Mouse (Mus musculus) urinary bladder, postnatal 10 days (tissue): ENCODE results near the gene Pla2g4a.
"Not testable (repeated sequence)": the region's sequence is repeated elsewhere in the genome, so short reads cannot be mapped to it uniquely, and the experiment has no call there.

ENCODE experiments used
- DNase-seq: peaks from one replicate; pipeline ENCODE4 v3.0.0; 2022; ENCODE audit warnings: low spot score

Pla2g4a gene

DNA sequence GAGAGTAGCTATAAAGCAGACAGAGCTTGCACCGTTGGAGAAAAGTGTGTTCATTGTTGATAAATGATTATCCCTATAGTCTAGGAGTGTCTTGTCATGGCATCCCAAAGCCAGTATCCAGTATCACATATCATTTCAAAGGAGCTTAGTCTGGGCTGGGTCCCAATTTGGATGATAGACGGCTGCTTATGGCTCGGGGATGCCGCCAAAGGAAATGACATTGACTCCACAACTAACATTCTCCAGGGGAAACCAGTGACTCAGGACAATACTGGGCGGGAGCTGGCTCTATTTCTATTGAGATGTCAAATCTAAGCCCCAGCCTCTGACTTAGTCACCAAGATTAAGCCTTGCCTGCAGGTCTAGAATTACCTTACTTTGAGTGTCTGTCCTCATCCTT is 31.9 kb downstream of the Pla2g4a start:
- DNase-seq = no peak

DNA sequence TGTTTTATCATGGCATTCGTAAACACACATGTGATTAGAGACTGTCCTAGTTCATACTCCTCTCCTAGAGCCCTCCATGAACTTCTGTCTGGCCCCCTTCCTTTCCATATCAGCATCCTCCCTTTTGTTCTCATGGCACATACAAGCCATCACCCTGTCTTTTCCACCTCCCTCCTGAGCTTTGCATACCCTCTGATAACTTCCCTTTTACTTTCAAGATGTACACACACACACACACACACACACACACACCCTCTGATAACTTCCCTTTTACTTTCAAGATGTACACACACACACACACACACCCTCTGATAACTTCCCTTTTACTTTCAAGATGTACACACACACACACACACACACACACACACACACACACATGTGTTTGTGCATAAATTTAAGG is 37.4 kb downstream of the Pla2g4a start:
- not testable (repeated sequence) for DNase-seq

DNA sequence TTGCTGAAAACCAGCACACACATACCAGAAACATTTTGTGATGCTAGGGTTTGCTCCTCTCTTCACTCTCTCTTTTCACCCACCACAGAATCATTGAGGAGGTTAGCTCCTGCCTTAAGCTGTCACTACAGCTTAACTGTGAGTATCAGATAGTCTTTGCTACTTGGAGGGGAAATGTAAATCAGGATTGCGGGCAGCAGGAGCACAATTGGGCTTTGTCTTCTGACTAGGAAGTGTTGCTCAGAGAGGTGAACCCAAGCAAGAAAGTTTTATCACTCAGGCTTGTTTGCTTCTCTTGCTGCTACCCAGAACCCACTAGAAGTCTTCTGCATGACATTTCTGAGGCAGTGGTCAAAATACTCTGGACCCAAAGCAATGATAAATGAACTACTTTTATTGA is 38.9 kb downstream of the Pla2g4a start:
- no peak for DNase-seq

DNA sequence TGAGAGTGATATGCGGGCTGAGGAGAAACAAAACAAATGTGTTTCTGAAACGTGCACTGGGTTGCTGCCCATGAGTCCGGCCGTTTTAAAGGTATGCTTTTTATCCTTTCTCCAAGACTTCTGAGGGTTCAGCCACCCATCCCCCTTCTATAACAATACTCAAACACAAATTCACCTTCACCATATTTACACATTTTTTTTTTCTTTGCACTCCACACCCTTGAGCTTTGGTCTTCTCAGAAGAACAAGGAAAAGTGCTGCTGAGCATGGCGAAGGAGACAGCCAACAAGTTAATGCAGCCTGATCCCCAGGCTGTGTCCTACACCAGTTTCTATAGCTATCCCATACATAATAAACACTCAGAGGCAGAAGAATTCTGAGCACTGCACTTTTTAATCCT is 39.8 kb downstream of the Pla2g4a start:
- DNase-seq = no peak

DNA sequence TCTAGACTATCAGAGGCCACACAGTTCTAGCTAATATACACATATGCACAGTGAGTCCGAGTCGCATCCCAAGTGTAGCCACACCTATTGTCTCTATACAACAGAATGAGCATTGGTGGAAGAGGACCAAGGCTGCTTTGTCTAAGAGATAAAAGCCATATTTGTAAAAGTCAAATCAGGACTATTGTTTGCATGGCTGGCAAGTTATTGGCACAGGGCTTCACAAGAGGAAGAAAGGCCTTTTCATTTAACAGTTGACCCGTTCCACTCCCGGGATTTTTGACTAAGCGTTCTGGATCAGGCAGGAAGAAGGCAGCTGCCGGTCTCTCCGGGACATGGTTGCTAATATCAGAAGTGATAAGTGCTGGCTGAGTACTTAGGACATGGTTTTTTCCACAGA is 41.8 kb downstream of the Pla2g4a start:
- no peak for DNase-seq

DNA sequence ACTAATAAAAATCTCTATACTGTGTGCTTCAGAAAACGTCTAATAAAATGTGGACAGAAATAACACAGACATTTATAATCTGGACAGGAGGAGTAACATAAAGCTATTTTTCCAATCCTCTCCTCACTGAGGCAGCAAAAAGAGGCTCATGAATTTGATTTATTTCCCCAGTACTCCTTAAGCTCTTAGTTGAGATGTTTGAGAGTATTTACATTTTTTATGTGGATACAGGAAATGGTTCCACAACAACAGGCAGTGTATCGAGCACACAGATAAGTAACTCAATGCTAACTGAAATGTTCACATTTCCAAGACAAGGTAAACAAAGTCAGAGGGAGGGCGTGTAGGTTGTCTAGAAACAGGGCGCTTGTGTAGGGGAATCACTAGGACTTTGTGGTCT is 48.1 kb downstream of the Pla2g4a start:
- no peak for DNase-seq

DNA sequence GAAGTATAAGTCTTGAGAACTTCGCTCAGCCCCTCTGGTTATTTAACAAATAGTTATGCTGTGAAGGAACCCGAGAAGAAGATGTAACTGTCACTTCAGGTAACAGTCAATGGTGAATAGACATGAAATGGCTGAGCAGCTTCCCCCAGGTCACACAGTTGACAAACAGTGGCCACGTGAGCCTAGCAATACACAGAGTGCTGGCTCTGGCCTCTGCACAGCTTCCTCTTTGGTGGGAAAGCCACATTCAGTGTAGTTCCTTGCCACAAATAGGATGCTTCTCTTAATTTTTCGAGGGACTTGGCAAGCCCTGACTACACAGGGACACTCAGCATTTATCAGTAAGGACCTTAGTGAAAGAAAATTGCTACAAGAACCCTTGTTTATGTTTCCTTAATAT is 50.0 kb downstream of the Pla2g4a start:
- no peak for DNase-seq

DNA sequence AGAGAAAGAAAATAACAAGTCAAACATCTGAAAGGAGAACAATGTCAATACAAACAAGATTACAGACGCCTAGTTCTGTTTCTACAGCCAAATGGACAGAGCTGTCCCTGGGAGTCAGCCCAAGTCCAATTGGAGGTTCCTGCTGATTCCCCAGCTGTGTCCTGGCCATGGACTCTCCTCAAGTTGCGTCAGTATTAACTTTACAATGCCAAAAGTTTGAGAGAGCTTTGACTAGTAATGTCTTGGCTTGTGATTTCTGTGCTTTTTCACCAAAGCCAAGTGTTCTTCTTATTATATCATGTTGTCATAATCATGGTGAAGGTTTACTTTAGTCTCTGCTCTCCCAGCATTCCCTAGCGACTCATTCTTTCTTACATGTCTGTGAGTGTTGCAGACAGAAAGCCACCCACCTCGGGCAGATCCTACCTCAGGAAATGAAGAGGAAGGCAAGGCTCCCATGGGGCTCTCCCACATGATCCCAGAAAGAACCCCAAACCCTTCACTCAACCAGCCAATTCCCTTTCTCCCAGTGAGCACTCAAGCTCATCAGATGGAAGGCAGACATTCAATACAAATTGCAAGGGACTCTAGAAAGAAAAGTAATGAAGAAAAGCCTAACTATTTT is 63.0 kb downstream of the Pla2g4a start:
- DNase-seq = no peak

DNA sequence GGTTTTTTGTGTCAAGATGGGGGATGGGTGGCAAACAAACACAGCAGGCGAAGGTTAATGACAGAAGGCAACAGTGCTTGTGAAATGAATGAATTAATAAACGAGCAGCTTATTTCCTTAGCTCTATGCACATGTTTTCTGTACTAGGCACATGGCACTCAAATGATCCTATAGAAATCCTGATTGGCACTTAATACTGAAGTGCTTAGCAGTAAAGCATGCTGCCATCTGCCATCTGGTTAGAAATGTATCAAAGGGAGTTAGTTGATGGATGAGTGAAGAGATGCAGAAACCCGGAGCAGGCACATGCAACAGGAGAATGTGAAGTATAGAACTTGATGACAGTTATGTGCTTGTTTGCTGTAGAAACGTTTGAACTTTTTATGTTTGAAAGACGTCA is 64.5 kb downstream of the Pla2g4a start:
- DNase-seq = no peak

DNA sequence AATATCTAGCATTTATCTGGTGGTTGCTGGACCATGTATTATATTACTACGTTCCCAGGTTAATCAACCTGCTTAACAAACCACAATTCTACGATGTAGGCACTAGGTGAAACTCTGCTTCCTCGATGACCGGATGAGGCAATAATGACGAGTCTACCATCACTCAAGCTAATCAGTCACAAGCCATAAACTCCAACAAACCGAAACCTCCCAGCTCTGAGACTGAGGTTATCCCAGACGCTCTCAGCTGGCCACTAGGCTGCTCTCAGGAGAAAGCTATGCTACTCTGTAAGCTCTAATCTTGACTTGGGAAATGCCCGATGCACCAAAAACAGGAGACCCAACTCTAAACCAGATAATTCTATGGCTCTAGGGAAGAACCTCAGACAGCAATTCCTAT is 66.2 kb downstream of the Pla2g4a start:
- no peak for DNase-seq

DNA sequence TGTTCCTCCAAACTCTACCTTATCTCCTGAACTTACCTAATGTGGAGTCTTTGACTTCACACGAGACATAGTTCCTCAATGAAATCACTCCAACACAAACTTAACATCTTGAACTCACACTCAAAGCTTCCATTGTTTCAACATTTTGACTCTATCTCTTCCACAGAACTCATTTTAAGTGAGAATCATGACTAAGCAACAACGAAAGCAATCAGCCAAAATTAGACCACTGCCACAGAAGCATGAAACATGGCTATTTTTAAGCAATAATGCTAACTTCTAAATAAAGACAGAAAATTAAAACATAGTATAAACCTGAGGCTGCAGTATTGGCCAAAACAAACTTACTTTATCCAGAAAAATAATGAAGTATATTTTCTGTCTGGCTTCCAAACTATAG is 67.2 kb downstream of the Pla2g4a start:
- no peak for DNase-seq

DNA sequence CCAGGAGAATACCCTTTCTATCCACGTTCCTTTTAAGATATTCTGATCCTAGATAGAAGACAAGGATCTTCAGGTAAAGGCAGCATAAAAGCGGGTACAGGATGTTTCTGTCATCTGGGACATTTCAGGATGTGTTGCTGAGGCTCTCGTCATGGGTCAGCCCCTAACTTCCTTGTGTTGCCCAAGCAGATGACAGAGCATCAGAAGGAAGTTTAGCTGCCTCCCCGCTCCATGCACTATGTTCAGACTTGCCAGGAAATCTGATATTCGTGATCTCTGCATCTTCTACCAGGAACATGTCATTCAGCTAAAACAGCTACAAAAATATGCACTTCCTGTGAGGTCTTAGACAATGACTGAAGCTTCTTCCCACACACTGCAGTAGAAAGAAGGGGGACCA is 70.0 kb downstream of the Pla2g4a start:
- no peak for DNase-seq

DNA sequence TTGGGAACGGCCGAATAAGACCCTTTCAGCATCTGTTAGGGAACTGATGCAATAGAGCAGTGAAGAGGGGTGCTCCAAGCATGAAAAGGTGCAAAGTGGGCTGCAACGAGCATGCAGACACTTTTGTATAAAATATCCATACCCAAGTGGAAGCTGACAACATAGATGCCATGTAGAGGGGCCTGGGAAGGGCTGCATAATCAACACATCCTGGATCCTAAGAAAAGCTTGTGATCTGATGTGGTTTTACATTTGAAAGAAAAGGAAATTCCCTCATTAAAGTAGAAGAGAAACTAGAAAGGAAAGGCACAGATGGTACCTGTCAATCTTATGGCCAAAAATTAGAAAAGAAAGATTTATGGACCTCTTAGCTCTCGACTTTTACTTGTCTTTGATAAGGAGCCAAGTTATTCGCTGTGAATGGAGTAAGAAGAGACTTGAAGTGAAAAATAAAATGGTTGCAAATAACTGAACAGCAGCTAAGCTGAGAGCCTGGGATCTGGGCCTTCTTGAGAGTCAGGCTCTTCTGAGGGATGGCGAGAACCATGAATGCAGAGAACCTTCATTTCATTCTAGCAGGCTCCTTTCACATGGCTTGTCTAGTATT is 78.6 kb downstream of the Pla2g4a start:
- DNase-seq = no peak

DNA sequence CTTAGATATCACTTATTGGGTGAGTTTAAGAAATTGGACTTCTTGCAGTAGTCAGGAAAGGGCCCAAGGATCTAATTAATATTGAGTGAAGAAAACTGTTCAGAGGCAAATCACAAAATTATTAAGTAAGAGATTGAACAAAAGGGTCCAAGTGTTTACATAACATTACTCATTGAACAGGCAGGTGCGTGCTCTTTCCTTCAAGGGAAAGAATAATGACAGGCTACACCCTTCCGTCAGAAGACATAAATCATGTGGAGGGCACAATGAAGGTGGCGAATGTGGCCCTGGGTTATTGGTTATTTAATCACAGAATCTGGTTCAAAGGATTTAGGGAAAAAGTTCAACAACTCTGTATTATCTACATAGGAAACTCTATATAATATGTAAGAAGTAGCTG is 82.9 kb downstream of the Pla2g4a start:
- no peak for DNase-seq

DNA sequence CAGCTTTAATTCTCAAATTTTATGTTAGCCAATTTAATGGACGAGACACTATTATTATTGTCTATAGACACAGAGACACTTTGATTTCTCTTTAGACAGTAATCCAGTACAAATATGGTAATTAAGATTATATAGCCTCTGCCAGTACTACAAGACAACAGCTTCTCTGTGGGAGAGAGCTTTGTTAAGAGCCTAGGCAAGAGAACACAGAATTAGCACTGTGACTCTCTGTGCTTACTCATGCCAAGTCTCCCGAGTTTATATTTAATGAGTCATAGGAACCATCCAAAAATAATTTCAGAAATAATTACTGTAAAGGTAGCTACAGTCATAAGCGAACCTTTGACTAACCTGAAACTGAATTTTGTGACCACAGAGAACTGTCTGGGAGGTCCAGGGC is 84.6 kb downstream of the Pla2g4a start:
- no peak for DNase-seq

DNA sequence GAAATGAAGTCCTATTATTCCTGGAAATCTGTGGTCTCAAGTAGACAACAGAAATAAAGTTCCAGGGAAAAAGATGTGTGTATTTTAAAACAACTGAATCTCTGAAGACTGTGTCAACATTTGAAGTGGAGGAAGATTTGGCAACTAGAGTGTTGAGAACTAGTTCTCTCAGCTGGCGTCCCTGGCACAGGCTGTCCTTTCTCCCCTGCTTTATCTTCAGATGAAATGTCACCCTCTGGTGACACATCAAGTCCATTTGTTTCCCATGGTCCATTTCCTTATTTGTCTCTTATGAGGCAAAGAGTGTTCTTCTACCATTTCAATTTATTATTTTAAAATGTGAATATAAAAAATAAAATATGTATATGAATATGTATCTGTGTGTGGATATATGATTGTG is 89.5 kb downstream of the Pla2g4a start:
- no peak for DNase-seq

DNA sequence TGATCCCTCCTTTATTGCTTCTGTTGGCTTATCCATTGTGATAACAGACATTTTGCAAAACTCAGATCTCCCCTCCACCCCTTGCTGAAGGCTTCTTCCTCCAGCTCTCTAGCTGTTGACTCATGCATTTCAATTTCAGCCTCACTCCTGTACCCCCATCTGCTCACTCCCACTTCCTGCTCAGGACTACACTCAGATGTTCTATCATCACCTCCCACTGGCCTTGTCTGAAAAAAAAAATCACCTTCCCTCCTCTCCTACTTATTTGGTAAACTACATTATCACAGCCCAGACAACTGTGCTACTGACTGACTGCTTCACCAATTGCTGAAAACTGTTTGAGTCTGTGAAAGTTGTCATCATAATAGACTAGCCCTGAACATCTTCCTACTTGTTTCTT is 93.8 kb downstream of the Pla2g4a start:
- no peak for DNase-seq

DNA sequence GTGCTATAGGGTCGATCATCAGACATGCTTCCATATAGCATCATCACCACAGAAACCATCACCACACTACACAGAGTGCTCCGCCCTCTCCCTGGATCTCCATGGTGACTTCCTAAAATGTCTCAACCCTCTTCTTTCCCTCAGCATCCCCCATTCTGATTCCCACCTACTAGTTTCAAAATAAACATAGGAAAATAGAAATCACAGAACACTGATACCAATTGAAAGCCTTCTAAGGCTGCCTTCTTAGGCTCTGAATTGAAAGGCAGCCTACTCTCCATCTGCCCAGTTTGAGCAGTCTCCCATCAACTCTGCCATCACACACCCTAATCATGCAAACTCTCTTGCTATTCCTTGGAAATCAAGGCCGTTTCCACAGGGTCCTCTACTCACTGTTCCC is 94.9 kb downstream of the Pla2g4a start:
- no peak for DNase-seq

DNA sequence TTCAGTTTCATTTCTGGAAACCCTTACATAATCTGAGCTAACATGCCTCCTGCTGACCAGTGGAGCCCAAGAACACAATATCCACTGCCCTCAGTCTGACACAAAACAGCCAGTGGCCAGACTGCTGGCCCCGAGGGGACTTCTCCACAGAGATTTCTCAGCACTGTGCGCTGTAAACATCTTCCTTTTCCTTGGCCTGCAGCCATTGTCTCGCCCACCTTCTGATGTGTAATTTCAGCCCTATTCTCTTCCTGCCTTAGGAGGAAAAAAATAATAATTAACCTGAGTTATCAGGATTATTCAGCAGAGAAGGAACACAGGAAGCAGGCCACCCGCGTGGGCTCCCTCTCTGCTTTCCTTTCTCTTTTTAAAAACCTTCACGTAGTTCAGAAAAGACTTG is 98.3 kb downstream of the Pla2g4a start:
- no peak for DNase-seq

DNA sequence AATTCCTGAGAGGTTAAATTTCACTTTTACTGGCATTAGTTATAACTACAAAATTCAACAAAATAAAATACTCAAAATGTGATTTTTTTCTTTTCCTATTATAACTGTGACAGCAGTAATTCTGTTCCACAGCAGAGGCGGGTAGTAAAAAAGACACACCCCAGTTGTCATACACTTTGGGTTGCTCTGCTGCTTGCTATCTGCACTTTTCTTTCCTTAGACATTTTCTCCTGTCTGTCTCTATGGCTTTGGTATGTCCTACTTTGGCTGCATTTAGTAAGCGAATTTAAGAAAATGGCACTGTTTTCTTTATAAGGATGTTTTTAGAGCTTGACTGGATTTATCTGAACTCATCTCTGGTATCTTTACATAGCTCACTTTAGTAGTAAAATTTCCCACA is 98.9 kb downstream of the Pla2g4a start:
- no peak for DNase-seq

DNA sequence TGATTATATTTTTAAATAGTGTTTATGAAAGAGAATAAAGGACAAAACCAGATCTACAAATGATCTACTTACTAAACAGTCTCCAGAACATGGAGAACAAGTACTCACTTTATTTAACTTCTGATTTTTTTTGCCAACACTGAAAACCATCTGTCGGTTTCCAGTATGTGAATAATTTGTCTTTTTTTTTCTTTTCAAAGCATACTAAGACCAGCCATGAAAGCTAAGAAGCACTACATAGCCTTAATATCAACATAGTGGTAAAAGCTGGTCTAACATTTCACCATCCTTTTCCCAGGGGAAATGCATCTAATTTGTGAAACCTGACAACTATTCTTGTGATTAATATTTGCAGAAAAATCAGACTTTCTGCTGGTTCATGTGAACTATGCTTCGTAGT is 99.5 kb downstream of the Pla2g4a start:
- no peak for DNase-seq

DNA sequence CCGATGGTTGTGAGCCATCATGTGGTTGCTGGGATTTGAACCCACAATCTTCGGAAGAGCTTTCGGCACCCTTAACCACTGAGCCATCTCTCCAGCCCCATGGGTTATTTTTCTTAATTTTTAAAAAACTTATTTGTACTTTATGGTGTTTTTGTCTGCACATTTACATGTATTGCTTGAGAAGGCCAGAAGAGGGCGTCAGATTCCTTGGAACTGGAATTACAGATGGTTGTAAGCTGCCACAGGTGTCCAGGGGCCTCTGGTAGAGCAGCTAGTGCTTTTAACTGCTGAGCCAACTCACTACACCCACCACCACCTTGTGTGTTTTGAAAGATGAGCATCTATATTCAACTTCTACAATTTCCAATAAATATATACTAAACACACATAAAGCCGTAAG is 102.4 kb downstream of the Pla2g4a start:
- no peak for DNase-seq

DNA sequence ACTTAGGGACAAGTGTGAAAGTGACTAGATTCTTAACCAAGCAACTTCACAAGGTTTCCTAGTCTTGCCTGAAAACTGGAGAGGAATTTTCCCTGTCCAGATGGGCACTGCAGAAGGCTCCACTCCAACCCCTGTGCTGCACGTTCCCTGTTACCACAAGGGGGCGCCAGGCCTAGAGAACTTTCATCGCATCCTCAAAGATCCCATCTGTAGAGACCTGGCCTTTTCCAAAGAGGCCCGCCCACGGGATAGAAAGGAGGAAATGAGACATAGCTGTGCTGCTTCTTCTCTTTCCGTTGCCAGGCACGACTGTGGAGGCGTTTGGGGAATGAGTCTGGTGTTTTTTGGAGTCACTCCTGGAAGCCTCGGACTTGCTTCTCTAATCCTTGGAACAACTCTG is 104.4 kb downstream of the Pla2g4a start:
- peak; percentile 17 for DNase-seq

DNA sequence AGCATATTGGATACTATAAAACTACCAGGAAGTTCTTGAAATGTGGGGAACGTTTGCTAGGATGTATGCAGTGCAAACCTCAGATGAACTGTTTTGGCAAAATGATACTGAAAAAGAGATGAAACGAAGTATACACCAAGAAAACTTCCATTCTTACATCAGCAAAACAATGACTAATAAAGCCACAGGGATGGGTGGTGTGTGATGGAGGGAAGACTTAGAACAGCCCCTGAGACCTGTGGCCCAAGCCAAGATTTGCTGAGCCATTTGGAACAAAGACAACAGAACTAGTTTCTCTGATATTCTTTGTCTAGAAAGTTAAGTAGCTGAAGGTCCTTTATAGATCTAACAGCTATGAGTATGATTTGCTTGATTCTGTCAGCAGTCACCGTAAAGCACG is 105.5 kb downstream of the Pla2g4a start:
- DNase-seq = no peak

DNA sequence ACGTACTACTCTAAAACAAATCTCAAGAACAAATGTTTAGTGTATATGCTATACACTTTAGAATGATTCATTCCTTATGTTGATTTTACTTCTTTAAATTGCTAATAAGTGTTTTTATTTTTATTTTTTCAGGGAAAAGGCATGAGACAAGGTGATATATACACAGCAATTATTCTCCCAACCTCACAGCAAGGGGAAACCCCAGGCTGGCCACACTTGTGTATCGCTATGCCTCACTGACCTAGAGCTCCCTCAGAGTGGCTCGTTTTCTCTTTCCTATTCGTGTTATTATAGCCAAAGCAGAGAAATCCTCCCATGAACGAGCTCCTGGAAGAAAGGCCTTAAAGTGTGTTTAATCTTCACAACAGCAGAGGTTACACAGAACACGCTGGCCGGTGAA is 106.2 kb downstream of the Pla2g4a start:
- no peak for DNase-seq
